Mouse (Mus musculus) limb, embryonic 15.5 days (tissue): Measurements from ENCODE around the gene Pde4c. TPM values are rescaled to one million over a fixed set of nuclear protein-coding genes. Genes with fewer than 3 reads are reported as not detected.

Experiments used
- ATAC-seq: fragments of 200-750 bp; cut with Nextera tagmentation; 2 replicates; pipeline ENCODE4 v1.8.0; 2017; ENCODE audit warnings: low read depth, moderate TSS enrichment; ENCODE audit not compliant: insufficient number of reproducible peaks, low FRiP score, low TSS enrichment
- H3K27ac ChIP-seq: fragments of 300-500 bp; sonication (generic); 2 replicates; pipeline ENCODE4 v1.5.1; 2015; ENCODE audit warnings: moderate library complexity, mild to moderate bottlenecking, inconsistent platforms
- H3K27me3 ChIP-seq: fragments of 300-500 bp; sonication (generic); 2 replicates; pipeline ENCODE4 v1.6.1; 2015; ENCODE audit warnings: inconsistent platforms
- H3K36me3 ChIP-seq: fragments of 300-500 bp; sonication (generic); 2 replicates; pipeline ENCODE4 v1.6.1; 2015; ENCODE audit warnings: inconsistent platforms
- H3K4me1 ChIP-seq: fragments of 300-500 bp; sonication (generic); 2 replicates; pipeline ENCODE4 v1.6.1; 2015; ENCODE audit warnings: inconsistent platforms
- H3K4me2 ChIP-seq: fragments of 300-500 bp; sonication (generic); 2 replicates; pipeline ENCODE4 v1.6.1; 2015; ENCODE audit warnings: mild to moderate bottlenecking, inconsistent platforms
- H3K4me3 ChIP-seq: fragments of 300-500 bp; sonication (generic); 2 replicates; pipeline ENCODE4 v1.5.1; 2015; ENCODE audit warnings: mild to moderate bottlenecking, inconsistent platforms
- H3K9ac ChIP-seq: fragments of 300-500 bp; sonication (generic); 2 replicates; pipeline ENCODE4 v1.6.1; 2015; ENCODE audit warnings: inconsistent platforms
- H3K9me3 ChIP-seq: fragments of 300-500 bp; sonication (generic); 2 replicates; pipeline ENCODE4 v1.6.1; 2016; ENCODE audit warnings: inconsistent platforms
- WGBS: fragments of 180-500 bp; shearing (Covaris S2); methylation state at CpG from one replicate; pipeline ENCODE4 v1.1.7; 2015; 5-methylcytosine and 5-hydroxymethylcytosine counted together
- polyA plus RNA-seq: library from polyadenylated mRNA; unstranded; fragments of >200 nt; fragmentation: Nextera tagmentation; extraction: Ambion mirVana; gene quantifications from 2 replicates; pipeline ENCODE4 v1.2.1, GENCODE M21; 2015

The Pde4c gene
- polyA plus RNA-seq, 1 experiment from 2014 or later: 0.05 TPM

GRCm38 (mm10) chr8:70687576-70687975 is 35.9 kb upstream of the Pde4c start:
- H3K4me3 ChIP-seq: no peak overlapping the region
- 71% methylated on average over 8 of the region's 8 CpGs for WGBS

GRCm38 (mm10) chr8:70688136-70688535 is 35.4 kb upstream of the Pde4c start:
- Histone ChIP-seq H3K4me2 (no peak overlapping the region), H3K9me3 (no peaks in the 10 kb centered on the region), H3K9ac (no peak overlapping the region), H3K4me3 (no peak overlapping the region), H3K4me1 (peaks cover 39% of the 10 kb centered on the region), H3K27ac (no peak overlapping the region; the same call in 1 of the 2 replicates), H3K27me3 (no peaks in the 10 kb centered on the region), H3K36me3 (no peaks in the 10 kb centered on the region)
- ATAC-seq: no peak
- WGBS: 88% methylated on average over 3 of the region's 3 CpGs

More at GRCm38 (mm10) chr8:70687576-70687975, 35.9 kb upstream of the Pde4c start:
- Histone ChIP-seq H3K27ac (no peak overlapping the region; the same call in 1 of the 2 replicates), H3K9ac (no peak overlapping the region), H3K9me3 (no peaks in the 10 kb centered on the region), H3K36me3 (no peaks in the 10 kb centered on the region), H3K4me1 (peaks cover 41% of the 10 kb centered on the region), H3K27me3 (no peaks in the 10 kb centered on the region), H3K4me2 (no peak overlapping the region)
- no peak for ATAC-seq

GRCm38 (mm10) chr8:70689892-70690390 is 33.6 kb upstream of the Pde4c start:
- no peak for ATAC-seq
- Histone ChIP-seq H3K4me2 (no peak overlapping the region), H3K27ac (peak overlapping the region; percentile 43; the same call in 1 of the 2 replicates), H3K4me1 (peaks cover 46% of the 10 kb centered on the region), H3K36me3 (no peaks in the 10 kb centered on the region), H3K4me3 (no peak overlapping the region), H3K27me3 (no peaks in the 10 kb centered on the region), H3K9ac (no peak overlapping the region), H3K9me3 (no peaks in the 10 kb centered on the region)
- 63% methylated on average over 5 of the region's 5 CpGs for WGBS

- no peaks in the 10 kb centered on the region for H3K36me3 ChIP-seq
- no peak for ATAC-seq
- peak overlapping the region; percentile 59 for H3K4me2 ChIP-seq
- H3K4me1 ChIP-seq: peaks cover 59% of the 10 kb centered on the region
- H3K27me3 ChIP-seq: no peaks in the 10 kb centered on the region
- peak overlapping the region; percentile 64 for H3K27ac ChIP-seq
- no peaks in the 10 kb centered on the region for H3K9me3 ChIP-seq
- H3K4me3 ChIP-seq: peak overlapping the region; percentile 35
- 0 out of 2 replicates have a peak overlapping the region, but pooled peaks have one; percentile 23 for H3K9ac ChIP-seq
- 49% methylated on average over 4 of the region's 4 CpGs for WGBS
Measured at GRCm38 (mm10) chr8:70691230-70691629, 32.3 kb upstream of the Pde4c start.

GRCm38 (mm10) chr8:70691727-70692231 is 31.7 kb upstream of the Pde4c start:
- Histone ChIP-seq H3K36me3 (no peaks in the 10 kb centered on the region), H3K9ac (0 out of 2 replicates have a peak overlapping the region, but pooled peaks have one; percentile 23), H3K4me3 (peak overlapping the region; percentile 35), H3K4me2 (peak overlapping the region; percentile 59), H3K27me3 (no peaks in the 10 kb centered on the region), H3K27ac (peak overlapping the region; percentile 64), H3K9me3 (no peaks in the 10 kb centered on the region), H3K4me1 (peaks cover 65% of the 10 kb centered on the region)
- ATAC-seq: 0 out of 2 replicates have a peak, but pooled peaks have one; percentile 43
- 1% methylated on average over 18 of the region's 20 CpGs for WGBS

GRCm38 (mm10) chr8:70693636-70694035 is 29.9 kb upstream of the Pde4c start:
- Histone ChIP-seq H3K36me3 (no peaks in the 10 kb centered on the region), H3K27me3 (no peaks in the 10 kb centered on the region), H3K27ac (0 out of 2 replicates have a peak overlapping the region, but pooled peaks have one; percentile 27), H3K4me3 (no peak overlapping the region), H3K9ac (no peak overlapping the region), H3K4me2 (no peak overlapping the region), H3K4me1 (peaks cover 67% of the 10 kb centered on the region), H3K9me3 (no peaks in the 10 kb centered on the region)
- no peak for ATAC-seq
- WGBS: 66% methylated on average over 5 of the region's 5 CpGs

- Histone ChIP-seq H3K4me2 (peak overlapping the region; percentile 54), H3K4me3 (no peak overlapping the region), H3K4me1 (peaks cover 58% of the 10 kb centered on the region), H3K27me3 (no peaks in the 10 kb centered on the region), H3K9ac (no peak overlapping the region), H3K36me3 (no peaks in the 10 kb centered on the region), H3K27ac (peak overlapping the region; percentile 98), H3K9me3 (no peaks in the 10 kb centered on the region)
- 19% methylated on average over 32 of the region's 32 CpGs for WGBS
- no peak for ATAC-seq
Measured at GRCm38 (mm10) chr8:70695318-70696018, 28.1 kb upstream of the Pde4c start.

GRCm38 (mm10) chr8:70696019-70696885 is 27.3 kb upstream of the Pde4c start:
- H3K9me3 ChIP-seq: no peaks in the 10 kb centered on the region
- peak overlapping the region; percentile 23 for H3K4me3 ChIP-seq
- peaks cover 58% of the 10 kb centered on the region for H3K4me1 ChIP-seq

GRCm38 (mm10) chr8:70696946-70697345 is 26.6 kb upstream of the Pde4c start:
- H3K9me3 ChIP-seq: no peaks in the 10 kb centered on the region
- 0 out of 2 replicates have a peak, but pooled peaks cover 5% of the 10 kb centered on the region for H3K36me3 ChIP-seq
- no peak for ATAC-seq
- peak overlapping the region; percentile 98 for H3K27ac ChIP-seq
- H3K27me3 ChIP-seq: no peaks in the 10 kb centered on the region
- peaks cover 57% of the 10 kb centered on the region for H3K4me1 ChIP-seq
- H3K4me3 ChIP-seq: peak overlapping the region; percentile 23; the same call in 1 of the 2 replicates
- WGBS: 23% methylated on average over 4 of the region's 4 CpGs
- H3K4me2 ChIP-seq: peak overlapping the region; percentile 54
- no peak overlapping the region for H3K9ac ChIP-seq

More at GRCm38 (mm10) chr8:70696019-70696885, 27.3 kb upstream of the Pde4c start:
- Histone ChIP-seq H3K27me3 (no peaks in the 10 kb centered on the region), H3K9ac (0 out of 2 replicates have a peak overlapping the region, but pooled peaks have one; percentile 17), H3K4me2 (peak overlapping the region; percentile 54), H3K27ac (peak overlapping the region; percentile 98), H3K36me3 (no peaks in the 10 kb centered on the region)
- no peak for ATAC-seq
- 5% methylated on average over 31 of the region's 31 CpGs for WGBS

- WGBS: 63% methylated on average over 12 of the region's 12 CpGs
- peak overlapping the region; percentile 53 for H3K4me2 ChIP-seq
- peak overlapping the region; percentile 71 for H3K4me3 ChIP-seq
- peak overlapping the region; percentile 98 for H3K27ac ChIP-seq
- H3K9ac ChIP-seq: no peak overlapping the region
- H3K9me3 ChIP-seq: no peaks in the 10 kb centered on the region
- ATAC-seq: no peak
- 0 out of 2 replicates have a peak, but pooled peaks cover 5% of the 10 kb centered on the region for H3K36me3 ChIP-seq
- peaks cover 57% of the 10 kb centered on the region for H3K4me1 ChIP-seq
- no peaks in the 10 kb centered on the region for H3K27me3 ChIP-seq
Measured at GRCm38 (mm10) chr8:70697366-70698250, 25.9 kb upstream of the Pde4c start.
